Mouse (Mus musculus) megakaryocyte progenitor cell, adult 5-6 weeks (primary cell): ENCODE results near the gene Atf7. TPM values are rescaled to one million over a fixed set of nuclear protein-coding genes. Genes with fewer than 3 reads are reported as not detected.

ENCODE experiments used
- ATAC-seq: replicated peaks from 2 replicates; pipeline ENCODE4 v1.8.0; 2016; ENCODE audit warnings: mild to moderate bottlenecking, moderate TSS enrichment, inconsistent platforms; ENCODE audit not compliant: poor library complexity
- total RNA-seq, 2 experiments: library from RNA; stranded (forward) in 1 of 2; stranded (reverse) in 1 of 2; fragments of 157-497, 149-512 nt in 1 of 2; fragments of 200-1000 nt in 1 of 2; gene quantifications; 2 replicates each; pipeline versions ENCODE4 v1.2.3 to v1.2.4; 2015 to 2017

The Atf7 gene
- total RNA-seq, 2 experiments from 2014 or later = 35.3 to 164 TPM

DNA sequence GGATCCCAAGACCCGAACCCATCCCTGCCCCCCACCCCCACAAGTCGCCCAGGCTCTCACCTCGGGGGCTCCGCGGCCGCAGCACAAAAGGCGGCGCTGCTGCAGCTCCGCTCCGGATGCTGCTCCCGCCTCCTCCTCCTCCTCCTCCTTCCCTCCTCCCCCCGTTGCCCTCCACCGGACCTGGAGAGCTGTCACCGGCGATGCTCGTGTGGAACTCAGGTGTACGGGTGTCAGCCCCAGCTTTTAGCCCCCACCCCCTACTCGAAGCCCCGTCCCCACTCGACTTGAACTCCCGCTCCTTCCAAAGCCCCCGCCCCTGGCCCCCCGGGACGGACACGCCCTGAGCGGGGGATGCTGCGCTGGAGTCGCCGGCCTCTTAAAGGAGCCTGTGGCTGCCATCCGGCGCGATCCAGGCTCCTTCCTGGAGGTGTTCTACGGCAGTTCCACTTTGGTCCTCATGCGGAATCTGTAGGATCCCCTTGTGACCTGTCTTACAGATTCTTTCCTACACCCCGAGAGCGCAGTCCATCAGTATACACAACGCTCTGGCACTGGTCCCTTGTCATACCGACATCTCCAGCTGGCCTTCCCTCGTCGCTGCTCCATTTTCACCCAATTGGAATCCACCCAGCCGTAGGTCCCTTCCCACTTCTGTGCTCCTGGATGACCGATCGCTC lies 108.4 kb downstream of the Atf7 start, which contains the start of gene Map3k12:
Map3k12 (minus strand) TSS at position 337 of the 677 bp plus-strand sequence.
- ATAC-seq = 0 out of 2 replicates have a peak, but pooled peaks have one; percentile 2

- ATAC-seq = no peak
These were observed 109.0 kb downstream of the Atf7 start for GRCm38 (mm10) chr15:102516293-102516692.

DNA sequence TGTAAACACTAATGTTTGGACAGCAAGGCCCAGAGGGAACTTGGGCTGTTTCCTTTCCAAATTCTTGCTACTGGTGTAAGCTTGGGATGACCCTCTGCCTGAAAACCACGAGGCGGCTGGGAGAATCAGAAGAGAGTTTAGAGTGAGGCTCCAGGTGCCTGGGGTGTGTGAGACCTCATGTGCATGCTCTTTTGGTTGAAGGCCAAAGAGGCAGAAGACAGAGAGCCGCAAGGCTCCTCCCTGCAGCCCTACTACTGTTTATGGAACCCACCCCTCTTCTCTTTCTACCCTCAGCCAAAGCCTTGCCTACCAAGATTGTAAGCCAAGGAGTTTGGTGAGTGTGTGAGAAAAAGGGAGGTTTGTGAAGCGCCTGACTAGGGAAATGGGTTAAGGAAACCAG lies 109.5 kb downstream of the Atf7 start:
- ATAC-seq = no peak

- no peak for ATAC-seq
These were observed 110.0 kb downstream of the Atf7 start for GRCm38 (mm10) chr15:102515261-102515660.

DNA sequence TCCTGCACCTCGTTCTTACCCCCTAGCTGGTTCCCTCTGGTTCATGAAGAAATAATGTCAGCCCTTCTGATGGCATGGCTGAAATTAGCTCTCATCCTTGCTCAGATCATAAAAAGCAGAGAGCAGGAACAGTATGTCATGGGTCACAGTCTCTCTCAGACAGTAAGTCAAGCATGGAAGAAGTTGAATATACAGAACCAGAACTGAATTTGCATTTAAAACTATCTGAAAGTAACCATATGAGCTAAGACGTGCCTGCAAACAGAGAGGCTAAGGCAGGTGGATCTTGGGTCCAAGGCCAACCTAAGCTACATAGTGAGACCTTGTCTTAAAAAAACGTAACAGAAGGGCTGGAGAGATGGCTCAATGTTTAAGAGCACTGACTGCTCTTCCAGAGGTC lies 112.3 kb downstream of the Atf7 start:
- ATAC-seq = no peak

DNA sequence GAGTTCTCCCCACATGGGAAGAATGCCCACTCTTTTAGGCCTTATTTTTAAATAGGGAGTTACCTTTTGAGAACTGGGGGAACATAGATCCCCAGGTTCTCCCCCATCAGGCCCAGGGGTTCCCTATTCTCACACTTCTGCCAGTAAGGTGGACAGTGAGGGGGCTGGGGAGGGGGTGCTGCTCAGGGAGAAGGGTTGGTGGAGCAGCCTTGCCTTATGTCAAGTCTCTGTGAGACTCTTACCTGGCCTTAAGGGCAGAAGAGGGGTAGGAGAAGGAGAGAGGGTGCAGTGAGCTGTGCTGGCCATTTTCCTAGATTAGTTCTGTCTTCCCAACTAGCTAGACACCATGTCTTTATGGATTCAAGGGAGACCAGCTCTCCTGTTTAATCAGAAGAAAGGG lies 112.8 kb downstream of the Atf7 start:
- no peak for ATAC-seq

DNA sequence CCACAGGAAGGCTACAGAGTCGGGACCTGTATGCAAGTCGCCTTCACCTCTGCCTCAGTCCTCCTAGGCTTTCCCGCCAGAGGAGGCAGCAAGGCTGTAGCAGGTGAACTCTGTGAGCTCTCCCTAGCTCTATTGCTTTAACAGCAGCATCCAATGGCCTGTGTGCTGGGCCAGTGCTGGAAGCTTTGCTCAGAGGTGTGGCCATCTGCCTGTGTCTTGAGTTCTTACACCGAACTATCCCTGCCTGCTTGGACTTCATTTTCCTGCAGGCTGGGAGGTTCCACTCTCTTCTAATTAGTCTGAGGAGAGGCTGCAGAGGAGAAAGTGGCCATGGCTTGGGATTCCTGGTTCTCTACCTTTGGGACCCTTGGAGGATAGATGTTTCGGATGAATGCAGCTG lies 113.3 kb downstream of the Atf7 start:
- no peak for ATAC-seq

GRCm38 (mm10) chr15:102511285-102511833 lies 113.9 kb downstream of the Atf7 start:
- no peak for ATAC-seq

DNA sequence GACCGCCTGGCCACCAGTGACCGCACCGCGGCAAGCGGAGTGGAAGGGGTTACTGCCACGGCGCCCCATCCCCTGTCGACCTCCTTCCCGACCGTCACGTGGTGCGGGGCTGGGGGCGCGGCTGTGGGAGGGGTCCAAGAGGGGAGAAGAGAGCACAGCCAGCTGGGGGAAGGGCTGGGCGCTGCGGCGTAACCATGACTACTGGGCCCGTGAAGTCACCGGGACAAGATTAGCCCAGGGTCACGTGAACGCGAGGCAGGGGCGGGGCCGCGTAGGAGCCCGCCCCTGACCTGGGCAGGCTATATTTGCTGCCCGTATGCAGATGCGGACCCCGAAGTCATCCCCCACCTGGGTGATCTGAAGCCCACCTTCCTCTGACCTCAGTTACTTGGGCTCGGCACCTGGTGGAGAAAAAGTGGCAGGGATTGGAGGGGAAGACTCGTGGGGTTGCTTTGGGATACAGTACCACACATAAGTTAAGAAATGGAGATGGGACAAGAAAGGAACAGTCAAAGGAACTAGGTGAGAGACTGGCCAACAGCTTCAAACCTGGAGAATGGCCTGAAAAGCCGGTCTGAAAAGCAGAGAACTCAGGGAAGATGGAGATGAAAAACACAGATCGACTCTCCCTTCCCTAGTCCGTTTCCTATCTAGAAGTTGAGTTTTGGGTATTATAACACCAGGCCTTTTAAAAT lies 114.5 kb downstream of the Atf7 start:
- ATAC-seq = peak; percentile 90

DNA sequence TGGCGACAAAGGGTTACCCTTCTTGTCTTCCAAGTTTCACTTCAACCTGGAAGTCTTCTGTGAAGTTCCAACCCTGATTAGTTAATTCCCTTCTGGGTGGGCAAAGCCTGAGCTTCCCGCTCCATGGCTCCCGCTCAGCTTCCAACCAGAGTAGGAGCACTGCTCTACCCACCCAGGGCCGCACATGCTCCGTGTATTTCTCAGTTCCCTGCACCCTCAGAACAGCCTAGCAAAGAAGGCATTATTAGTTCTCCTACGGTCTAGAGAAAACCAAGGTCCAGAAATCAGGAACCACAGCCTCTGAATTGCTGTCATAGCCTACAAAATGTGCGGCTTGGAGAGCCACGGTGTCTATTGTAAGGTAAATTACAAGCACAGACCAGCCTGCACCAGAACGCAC lies 115.2 kb downstream of the Atf7 start:
- ATAC-seq = peak; percentile 4; the same call in 1 of the 2 replicates

- no peak for ATAC-seq
These were observed 116.9 kb downstream of the Atf7 start for GRCm38 (mm10) chr15:102508336-102508735.

GRCm38 (mm10) chr15:102507561-102507960 lies 117.7 kb downstream of the Atf7 start:
- no peak for ATAC-seq

DNA sequence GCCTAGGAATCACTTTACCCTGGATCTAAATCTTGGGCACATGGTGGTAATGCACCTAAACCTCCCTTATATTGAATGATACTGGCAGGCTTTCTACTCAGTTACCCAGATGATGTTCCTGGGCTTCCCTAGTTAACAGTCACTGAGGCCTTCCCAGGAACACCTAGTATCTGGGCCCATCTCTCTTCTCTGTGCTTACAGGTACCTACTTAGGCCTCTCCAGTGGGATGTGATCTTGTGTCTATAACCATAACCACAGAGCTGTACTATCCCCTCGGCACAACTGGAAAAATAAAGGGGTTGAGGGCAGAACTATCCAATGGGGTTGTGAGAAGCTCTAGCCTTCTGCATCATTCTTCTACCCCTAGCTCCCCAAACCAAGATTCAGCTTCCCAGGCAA lies 118.4 kb downstream of the Atf7 start:
- no peak for ATAC-seq

- no peak for ATAC-seq
These were observed 118.8 kb downstream of the Atf7 start for GRCm38 (mm10) chr15:102506464-102506830.

DNA sequence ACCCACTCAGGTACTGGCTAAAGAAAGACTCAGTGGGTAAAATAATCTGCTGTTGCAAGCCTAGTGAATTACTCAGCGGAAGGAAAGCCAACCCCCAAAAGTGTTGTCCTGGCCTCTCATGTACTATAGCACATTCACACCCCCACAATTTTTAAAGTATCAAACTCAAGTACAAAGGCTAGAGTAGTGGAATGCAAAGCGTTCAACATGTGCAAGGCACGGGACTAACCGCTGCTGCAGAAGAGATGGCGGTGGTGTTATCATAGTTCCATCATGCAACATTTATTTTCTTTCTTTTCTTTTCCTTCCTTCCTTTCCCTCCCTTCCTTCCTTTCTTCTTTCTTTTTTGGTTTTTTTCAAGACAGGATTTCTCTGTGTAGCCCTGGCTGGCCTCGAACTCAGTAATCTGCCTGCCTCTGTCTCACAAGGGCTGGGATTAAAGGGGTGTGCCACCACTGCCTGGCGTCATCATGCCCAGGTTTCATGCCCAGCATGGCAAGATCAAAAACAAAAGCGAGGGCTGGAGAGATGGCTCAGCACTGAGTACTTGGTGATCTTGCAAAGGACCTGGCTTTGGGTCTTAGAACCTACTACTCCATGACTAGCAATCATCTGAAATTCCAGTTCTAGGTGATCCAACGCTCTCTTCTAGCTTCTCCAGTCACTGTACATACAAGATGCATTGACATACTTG lies 119.3 kb downstream of the Atf7 start:
- no peak for ATAC-seq

DNA sequence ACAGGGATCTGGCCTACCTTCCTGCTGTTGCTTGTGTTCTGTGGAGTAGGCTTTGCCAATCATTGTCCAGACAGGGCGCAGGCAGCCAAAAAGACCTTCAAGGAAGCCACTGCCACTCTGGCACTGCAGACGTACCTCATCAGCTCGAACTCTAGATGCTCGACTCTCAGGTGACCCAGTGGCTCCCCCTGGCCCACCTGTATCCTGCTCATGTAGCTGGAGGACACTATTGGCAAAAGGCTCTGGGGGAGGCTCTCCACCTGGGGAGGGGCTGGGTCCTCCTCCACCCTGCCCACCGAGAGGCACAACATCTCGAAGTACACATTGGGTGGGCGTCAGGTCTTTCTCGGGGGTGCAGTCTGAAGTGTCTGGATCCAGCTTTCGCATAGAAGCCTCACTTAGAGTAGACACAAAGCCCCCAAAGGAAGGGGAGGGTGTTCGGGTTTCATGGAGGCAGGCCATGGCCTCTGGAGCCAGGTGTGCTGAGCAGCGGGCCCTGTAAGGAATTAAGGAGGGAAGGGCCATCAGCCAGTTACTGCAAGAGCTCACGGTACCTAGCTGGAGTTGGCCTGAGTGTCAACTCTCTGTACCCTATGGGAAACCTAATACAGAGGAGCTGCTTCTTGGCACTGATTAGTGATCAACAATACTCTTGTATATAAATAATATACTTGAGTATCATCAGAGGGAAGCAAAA lies 120.0 kb downstream of the Atf7 start:
- ATAC-seq = no peak

DNA sequence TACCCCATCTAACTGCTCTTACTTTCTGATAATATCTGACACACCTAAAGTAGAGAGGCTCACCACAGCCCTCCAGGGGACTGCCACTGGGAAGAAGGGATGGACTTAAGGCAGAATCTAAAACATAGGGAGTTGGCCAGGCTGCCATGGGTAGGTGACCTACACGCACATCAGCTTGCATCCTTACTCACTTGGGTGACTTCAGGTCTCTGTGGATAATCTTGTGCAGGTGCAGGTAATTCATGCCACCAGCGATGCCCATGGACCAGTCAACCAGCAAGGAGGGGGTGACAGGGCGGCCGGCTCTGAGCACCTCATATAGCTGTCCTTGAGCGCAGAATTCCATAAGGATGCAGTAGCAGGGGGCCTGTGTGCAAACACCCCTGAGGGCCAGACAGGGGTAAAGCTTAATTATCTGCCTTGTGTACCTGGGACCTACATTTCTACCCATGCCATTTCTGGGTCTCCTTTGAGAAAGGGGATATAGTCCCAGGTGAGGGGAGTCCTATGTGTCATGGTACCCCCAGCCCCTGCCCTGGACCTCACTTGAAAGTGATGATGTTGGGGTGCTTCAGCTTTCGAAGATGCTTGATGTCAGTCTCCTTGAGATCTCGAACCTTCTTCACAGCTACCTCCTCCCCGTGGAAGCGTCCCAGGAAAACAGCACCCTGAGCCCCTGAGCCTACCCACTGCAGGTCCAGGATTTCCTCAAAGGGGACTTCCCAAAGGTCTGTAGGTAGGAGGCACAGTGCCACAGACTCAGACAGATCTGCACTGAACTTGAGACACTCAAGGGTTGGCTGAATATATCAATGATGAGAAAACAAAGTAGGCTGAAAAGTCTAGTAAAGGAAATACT lies 121.1 kb downstream of the Atf7 start:
- no peak for ATAC-seq

DNA sequence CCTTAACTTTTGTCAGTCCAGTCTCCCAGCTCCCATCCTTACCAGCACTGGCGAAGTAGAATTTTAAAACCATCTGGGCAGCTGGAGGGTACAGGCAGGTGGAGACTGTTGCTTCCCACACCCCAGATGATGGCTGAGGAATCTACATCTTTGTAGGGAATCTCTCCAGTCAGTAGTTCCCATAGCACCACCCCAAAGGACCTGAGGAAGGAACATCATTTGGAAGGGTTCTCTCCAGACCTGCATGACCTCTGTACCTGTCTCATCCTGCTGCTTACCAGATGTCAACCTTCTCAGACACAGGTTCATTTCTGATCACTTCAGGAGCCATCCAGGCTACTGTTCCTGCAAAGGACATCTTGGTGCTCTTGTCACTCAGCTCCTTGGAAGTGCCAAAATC lies 121.8 kb downstream of the Atf7 start, which contains the start of gene Gm10337:
Gm10337 (plus strand) TSS at position 276 of the 400 bp plus-strand sequence.
- ATAC-seq = no peak

DNA sequence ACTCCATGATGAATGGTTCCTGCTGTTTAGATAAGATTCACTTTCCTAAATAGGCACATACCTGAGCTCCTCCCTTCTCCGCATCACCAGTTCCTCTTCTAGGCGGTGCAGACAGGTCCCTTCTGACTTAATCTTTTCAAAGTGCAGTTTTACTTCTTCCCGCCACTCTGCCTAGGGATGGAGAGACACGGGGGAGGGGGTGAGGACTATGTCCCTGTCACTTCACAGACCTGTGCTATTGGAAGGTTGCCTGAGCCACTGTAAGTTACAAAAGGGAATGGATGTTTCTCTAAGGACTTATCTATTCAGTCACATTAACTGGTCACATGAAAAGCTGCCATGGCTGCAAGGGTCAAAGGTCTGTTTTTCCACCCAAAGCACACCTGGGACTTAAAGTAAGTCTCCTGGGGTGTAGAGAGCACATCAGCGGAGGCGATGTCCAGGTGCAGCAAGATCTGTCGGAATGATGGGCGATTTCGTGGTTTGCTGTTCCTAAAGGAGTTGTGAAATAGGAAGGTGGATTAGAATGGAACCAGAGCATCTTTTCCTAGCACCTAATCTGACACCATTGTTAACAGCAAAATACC lies 122.9 kb downstream of the Atf7 start:
- ATAC-seq = no peak
